Mouse (Mus musculus) brain, adult 2 months (tissue): Measurements from ENCODE around the gene Atxn7.
A peak's percentile ranks its signal among the peaks of the same experiment; 100 is the strongest.

Experiments
- DNase-seq: peaks from one replicate; pipeline ENCODE4 v3.0.0; 2011; ENCODE audit warnings: low read depth, low spot score

Atxn7 gene

GRCm38 (mm10) chr14:14120230-14121096 lies 159.2 kb downstream of the Atxn7 start, which contains the start of gene Psmd6:
TSS of gene Psmd6 (minus strand) at chr14:14120984.
- peak; percentile 94 for DNase-seq
